Mouse (Mus musculus) cortical plate, adult 2 months (tissue): ENCODE measurements around the gene Tnfrsf4. TPM values are rescaled to one million over a fixed set of nuclear protein-coding genes. Genes with fewer than 3 reads are reported as not detected.

Experiments
- H3K27ac ChIP-seq: fragments of 200-500 bp; 2 replicates; pipeline ENCODE4 v1.5.1; 2012; ENCODE audit warnings: low read length, control low read depth, inconsistent platforms; ENCODE audit not compliant: insufficient read depth
- H3K4me1 ChIP-seq: fragments of 200-500 bp; 2 replicates; pipeline ENCODE4 v1.6.1; 2011; ENCODE audit warnings: low read length; ENCODE audit not compliant: control insufficient read depth, insufficient read depth
- H3K4me3 ChIP-seq: fragments of 200-500 bp; 2 replicates; pipeline ENCODE4 v1.5.1; 2011; ENCODE audit warnings: mild to moderate bottlenecking, low read length, control low read depth; ENCODE audit not compliant: insufficient read depth
- CTCF ChIP-seq: fragments of 200-500 bp; IDR thresholded peaks from 2 replicates; pipeline ENCODE4 v1.5.1; 2011; ENCODE audit warnings: mild to moderate bottlenecking, control low read depth, low read length; ENCODE audit not compliant: insufficient read depth; ENCODE audit errors: extremely low read depth
- POLR2A ChIP-seq: fragments of 200-500 bp; IDR thresholded peaks from 2 replicates; pipeline ENCODE4 v1.6.1; 2011; ENCODE audit warnings: mild to moderate bottlenecking, low read length, control low read depth; ENCODE audit not compliant: insufficient read depth; ENCODE audit errors: extremely low read depth
- polyA plus RNA-seq: library from polyadenylated mRNA; depleted of rRNA; stranded (reverse); fragments of >200 nt; gene quantifications from 2 replicates; pipeline ENCODE4 v1.2.3, GENCODE M21; 2012; rRNA removed

The Tnfrsf4 gene
- 3.4 and 4.0 TPM in 2 replicates for polyA plus RNA-seq

DNA sequence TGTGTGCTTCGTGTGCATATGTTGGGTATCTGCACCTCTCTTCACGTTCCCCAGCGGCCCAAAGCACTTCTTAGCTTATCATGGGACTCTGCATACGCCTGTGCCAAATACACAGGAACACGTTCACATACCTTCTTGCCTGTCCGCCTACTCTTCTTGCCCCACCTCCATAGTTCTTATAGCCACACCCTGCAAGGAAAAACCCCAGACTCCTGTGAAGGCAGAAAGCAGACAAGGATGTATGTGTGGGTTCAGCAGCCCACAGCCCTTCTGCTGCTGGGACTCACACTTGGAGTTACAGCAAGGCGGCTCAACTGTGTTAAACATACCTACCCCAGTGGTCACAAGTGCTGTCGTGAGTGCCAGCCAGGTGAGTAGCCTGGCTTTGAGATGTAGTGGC lies at the start of gene Tnfrsf4:
Tnfrsf4 (plus strand) TSS at position 207 of the 400 bp plus-strand sequence.
- no peak within 1 kb of the TSS for H3K27ac ChIP-seq
- no peaks in the 10 kb centered on the region for H3K4me1 ChIP-seq
- TF ChIP-seq POLR2A, result 0 out of 2 replicates have a peak, but pooled peaks have one; percentile 22
- TF ChIP-seq CTCF, result no peak
- H3K4me3 ChIP-seq, result no peak within 1 kb of the TSS

DNA sequence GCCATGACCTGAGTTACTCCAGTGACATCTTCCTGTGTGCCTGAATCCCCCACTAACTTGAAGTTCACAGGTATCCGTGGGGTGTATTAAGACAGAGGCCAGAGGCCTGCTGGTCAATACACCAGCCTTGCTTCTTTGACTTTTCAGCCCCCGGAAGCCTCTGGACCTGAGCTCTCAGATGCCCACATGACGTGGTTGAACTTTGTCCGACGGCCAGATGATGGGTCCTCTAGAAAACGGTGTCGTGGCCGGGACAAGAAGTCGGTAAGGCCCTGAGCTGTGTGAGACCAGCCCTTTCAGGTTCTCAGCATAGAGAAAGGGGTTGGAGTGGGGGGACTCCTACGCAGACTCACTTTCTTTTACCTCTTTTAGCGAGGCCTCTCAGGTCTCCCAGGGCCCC lies 49.2 kb upstream of the Tnfrsf4 start:
- TF ChIP-seq POLR2A, result no peak
- no peak for TF ChIP-seq CTCF
- H3K4me3 ChIP-seq, result no peak overlapping the region
- H3K27ac ChIP-seq, result no peak overlapping the region
- no peaks in the 10 kb centered on the region; the same call in 1 of the 2 replicates for H3K4me1 ChIP-seq

DNA sequence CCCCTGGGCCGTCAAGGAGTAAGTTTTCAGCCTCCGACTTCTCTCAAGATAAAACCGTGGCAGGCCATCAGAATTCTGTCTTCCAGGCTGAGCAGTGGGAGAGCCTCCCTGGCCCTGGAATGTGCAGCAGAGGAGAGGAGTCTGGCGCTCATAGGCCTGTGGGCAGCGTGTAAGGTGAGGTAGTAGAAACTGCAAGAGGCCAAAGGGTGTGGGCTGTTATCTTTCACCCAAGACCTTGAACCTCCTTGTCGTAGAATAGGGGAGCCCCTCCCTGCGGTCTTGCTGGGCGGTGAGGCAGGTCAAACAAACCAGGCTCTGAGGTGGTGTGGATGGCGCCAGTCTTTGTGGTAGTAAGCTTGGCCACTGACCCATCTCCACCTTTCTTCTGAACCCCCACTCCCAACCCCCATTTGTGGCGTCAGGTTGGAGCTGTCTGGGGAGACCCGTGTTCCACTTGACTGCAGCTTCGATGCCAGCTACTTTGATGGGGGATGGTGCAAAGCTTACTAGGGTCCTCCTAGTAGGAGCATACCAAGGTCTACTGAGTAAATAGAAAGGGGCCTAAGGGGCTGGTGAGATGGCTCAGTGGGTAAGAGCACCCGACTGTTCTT lies 44.5 kb upstream of the Tnfrsf4 start:
- no peak overlapping the region for H3K27ac ChIP-seq
- H3K4me1 ChIP-seq, result no peaks in the 10 kb centered on the region
- TF ChIP-seq CTCF, result no peak
- no peak for TF ChIP-seq POLR2A
- no peak overlapping the region for H3K4me3 ChIP-seq

GRCm38 (mm10) chr4:155970286-155970685 lies 43.4 kb upstream of the Tnfrsf4 start:
- Histone ChIP-seq H3K4me3 (no peak overlapping the region), H3K27ac (no peak overlapping the region), H3K4me1 (no peaks in the 10 kb centered on the region)
- TF ChIP-seq CTCF (no peak), POLR2A (no peak)

DNA sequence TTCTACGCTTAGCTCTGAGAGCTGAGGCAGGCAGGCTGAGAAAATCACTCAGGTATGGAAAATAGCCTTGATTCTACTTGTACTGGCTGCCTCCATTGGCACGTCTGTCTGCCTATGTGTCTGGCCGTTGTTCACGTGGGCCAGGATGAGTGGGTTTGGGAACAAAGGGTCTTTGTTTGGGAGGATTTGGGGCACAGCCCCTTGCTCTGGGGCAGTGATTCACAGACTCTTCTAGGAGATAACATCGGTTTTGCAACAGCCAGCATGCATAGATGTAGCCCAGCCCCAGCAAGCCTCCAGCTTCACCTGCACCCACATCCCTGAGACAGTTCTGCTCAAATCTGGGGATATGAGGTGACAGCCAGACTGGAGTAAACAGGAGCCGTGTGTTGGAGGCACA lies 41.0 kb upstream of the Tnfrsf4 start:
- Histone ChIP-seq H3K27ac (no peak overlapping the region), H3K4me1 (no peaks in the 10 kb centered on the region), H3K4me3 (no peak overlapping the region)
- TF ChIP-seq CTCF (no peak), POLR2A (no peak)

GRCm38 (mm10) chr4:155973239-155973638 lies 40.4 kb upstream of the Tnfrsf4 start:
- H3K4me1 ChIP-seq, result no peaks in the 10 kb centered on the region
- TF ChIP-seq POLR2A, result no peak
- no peak for TF ChIP-seq CTCF
- no peak overlapping the region for H3K27ac ChIP-seq
- no peak overlapping the region for H3K4me3 ChIP-seq

- TF ChIP-seq POLR2A (no peak), CTCF (no peak)
- no peaks in the 10 kb centered on the region for H3K4me1 ChIP-seq
- no peak overlapping the region for H3K4me3 ChIP-seq
- no peak overlapping the region for H3K27ac ChIP-seq
Measured at GRCm38 (mm10) chr4:155981436-155982082, 32.1 kb upstream of the Tnfrsf4 start.

- no peak for TF ChIP-seq CTCF
- TF ChIP-seq POLR2A, result no peak
- Histone ChIP-seq H3K4me3 (no peak overlapping the region), H3K4me1 (no peaks in the 10 kb centered on the region), H3K27ac (no peak overlapping the region)
Measured at GRCm38 (mm10) chr4:155983788-155984187, 29.9 kb upstream of the Tnfrsf4 start.

DNA sequence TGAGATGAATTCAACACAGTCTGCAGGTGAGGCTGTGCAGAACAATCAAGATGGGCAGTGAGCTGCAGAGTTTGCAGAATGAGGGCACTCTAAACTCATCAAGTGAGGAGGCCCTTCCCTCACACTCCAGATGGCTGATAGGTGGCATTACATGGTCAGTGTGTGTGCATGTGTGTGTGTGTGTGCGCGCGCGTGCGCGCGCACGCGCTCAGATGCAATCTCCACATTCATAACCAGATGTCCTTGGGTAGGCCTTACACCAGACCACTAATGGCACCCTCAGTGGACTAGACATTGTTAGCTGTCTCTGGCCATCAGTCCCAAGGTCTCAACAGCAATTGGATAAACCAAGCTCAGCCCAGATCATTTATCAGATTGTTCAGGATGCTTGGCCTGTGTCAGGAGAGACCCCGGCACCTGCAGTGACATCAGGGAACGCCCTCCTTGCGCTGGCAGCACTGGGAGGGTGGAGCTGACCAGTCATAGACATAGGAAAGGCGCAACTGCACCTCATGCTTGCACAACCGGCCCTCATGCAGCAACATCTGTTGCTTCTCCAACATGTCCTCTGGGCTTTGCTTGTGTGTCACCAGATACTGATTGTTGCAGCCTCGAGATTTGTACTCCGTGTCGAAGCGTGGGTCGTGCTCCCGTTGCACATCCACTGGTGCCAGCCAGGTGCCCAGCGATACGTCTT lies 22.3 kb upstream of the Tnfrsf4 start:
- TF ChIP-seq CTCF, result no peak
- TF ChIP-seq POLR2A, result no peak
- Histone ChIP-seq H3K4me1 (peaks cover 8% of the 10 kb centered on the region), H3K27ac (peak overlapping the region; percentile 98; the same call in 1 of the 2 replicates), H3K4me3 (peak overlapping the region; percentile 75)
